Mouse (Mus musculus) intestine, postnatal 0 days (tissue): ENCODE data around the gene Pck1. TPM values are rescaled to one million over a fixed set of nuclear protein-coding genes. Genes with fewer than 3 reads are reported as not detected.

Experiments used
- ATAC-seq: fragments of 200-750 bp; cut with Nextera tagmentation; 2 replicates; pipeline ENCODE4 v1.8.0; 2017; ENCODE audit warnings: mild to moderate bottlenecking, moderate TSS enrichment, moderate library complexity
- H3K27ac ChIP-seq: fragments of 300-500 bp; sonication (generic); 2 replicates; pipeline ENCODE4 v1.5.1; 2014; ENCODE audit warnings: mild to moderate bottlenecking, low read depth, low read length, moderate library complexity
- H3K27me3 ChIP-seq: fragments of 300-500 bp; sonication (generic); replicated peaks from 2 replicates; pipeline ENCODE4 v1.6.1; 2014; ENCODE audit warnings: low read length, mixed read lengths; ENCODE audit not compliant: control insufficient read depth, insufficient read depth
- H3K36me3 ChIP-seq: fragments of 300-500 bp; sonication (generic); 2 replicates; pipeline ENCODE4 v1.6.1; 2014; ENCODE audit warnings: mild to moderate bottlenecking, moderate library complexity; ENCODE audit not compliant: control insufficient read depth, insufficient read depth
- H3K4me1 ChIP-seq: fragments of 300-500 bp; sonication (generic); replicated peaks from 2 replicates; pipeline ENCODE4 v1.6.1; 2014; ENCODE audit warnings: antibody characterized with exemption, low read length, mixed read lengths; ENCODE audit not compliant: control insufficient read depth, insufficient read depth
- H3K4me2 ChIP-seq: fragments of 300-500 bp; sonication (generic); replicated peaks from 2 replicates; pipeline ENCODE4 v1.6.1; 2014; ENCODE audit warnings: low read depth, mild to moderate bottlenecking, moderate library complexity
- H3K4me3 ChIP-seq: fragments of 300-500 bp; sonication (generic); 2 replicates; pipeline ENCODE4 v1.5.1; 2014; ENCODE audit warnings: low read depth, low read length
- H3K9ac ChIP-seq: fragments of 300-500 bp; sonication (generic); 2 replicates; pipeline ENCODE4 v1.6.1; 2014; ENCODE audit warnings: mild to moderate bottlenecking, low read depth, low read length
- H3K9me3 ChIP-seq: fragments of 300-500 bp; sonication (generic); 2 replicates; pipeline ENCODE4 v1.6.1; 2016; ENCODE audit warnings: mixed run types; ENCODE audit not compliant: control insufficient read depth
- CTCF ChIP-seq: sonication (generic); IDR thresholded peaks from 2 replicates; pipeline ENCODE4 v1.5.1; 2016; ENCODE audit warnings: low read depth, mild to moderate bottlenecking, control low read depth, antibody characterized with exemption, moderate library complexity
- WGBS: fragments of 180-500 bp; shearing (Covaris S2); extraction: QIAGEN DNeasy Blood & Tissue Kit; methylation state at CpG from one replicate; pipeline ENCODE4 v1.1.7; 2014; 5-methylcytosine and 5-hydroxymethylcytosine counted together
- polyA plus RNA-seq: library from polyadenylated mRNA; unstranded; fragments of >200 nt; fragmentation: Nextera tagmentation; extraction: Ambion mirVana; gene quantifications from 2 replicates; pipeline ENCODE4 v1.2.1, GENCODE M21; 2015

Pck1 gene
- polyA plus RNA-seq, 1 experiment from 2014 or later, result 249 TPM

GRCm38 (mm10) chr2:173183311-173183710 is 30.5 kb downstream of the Pck1 start:
- no peak overlapping the region for H3K4me2 ChIP-seq
- H3K4me3 ChIP-seq, result no peak overlapping the region
- H3K9ac ChIP-seq, result no peak overlapping the region
- ATAC-seq, result no peak
- H3K9me3 ChIP-seq, result no peaks in the 10 kb centered on the region
- 92% methylated on average over 10 of the region's 10 CpGs for WGBS
- H3K27me3 ChIP-seq, result no peaks in the 10 kb centered on the region; the same call in 1 of the 2 replicates
- H3K27ac ChIP-seq, result no peak overlapping the region
- no peaks in the 10 kb centered on the region for H3K4me1 ChIP-seq
- TF ChIP-seq CTCF, result no peak
- H3K36me3 ChIP-seq, result no peaks in the 10 kb centered on the region

DNA sequence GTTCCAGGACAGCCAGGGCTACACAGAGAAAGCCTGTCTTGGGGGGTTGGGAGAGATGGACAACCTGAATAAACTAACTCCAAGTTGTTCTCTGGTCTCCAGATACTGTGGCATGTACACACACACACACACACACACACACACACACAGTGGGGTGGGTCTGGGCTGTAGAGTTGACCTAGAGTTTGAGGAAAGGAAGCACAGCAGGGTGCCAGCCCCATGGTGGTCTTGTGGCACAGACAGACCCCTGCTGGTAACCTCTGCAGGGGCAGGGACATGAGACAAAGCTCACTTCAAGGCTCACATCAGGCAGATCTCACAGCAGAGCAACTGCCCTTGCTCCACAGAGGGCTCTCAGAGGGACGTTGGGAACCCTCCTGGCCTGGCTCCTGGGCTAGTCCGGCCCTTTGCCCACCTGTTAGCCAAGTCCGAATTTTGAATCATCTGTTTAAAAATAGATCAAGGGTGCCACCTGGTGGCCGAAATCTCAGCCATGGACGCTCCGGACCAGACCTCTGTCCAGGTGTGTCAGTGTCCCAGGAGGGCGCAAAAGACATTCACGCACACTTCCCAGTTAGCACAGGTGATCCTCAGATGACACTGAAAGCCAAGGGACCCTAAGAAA is 31.1 kb downstream of the Pck1 start:
- Histone ChIP-seq H3K4me1 (no peaks in the 10 kb centered on the region), H3K4me3 (no peak overlapping the region), H3K4me2 (no peak overlapping the region), H3K36me3 (no peaks in the 10 kb centered on the region), H3K27ac (no peak overlapping the region), H3K9ac (no peak overlapping the region), H3K9me3 (no peaks in the 10 kb centered on the region), H3K27me3 (no peaks in the 10 kb centered on the region; the same call in 1 of the 2 replicates)
- TF ChIP-seq CTCF, result peak; percentile 78
- no peak for ATAC-seq
- 6% methylated on average over 8 of the region's 8 CpGs for WGBS

- Histone ChIP-seq H3K27me3 (no peaks in the 10 kb centered on the region; the same call in 1 of the 2 replicates), H3K4me3 (no peak overlapping the region), H3K9me3 (no peaks in the 10 kb centered on the region), H3K27ac (no peak overlapping the region), H3K9ac (no peak overlapping the region), H3K36me3 (no peaks in the 10 kb centered on the region), H3K4me2 (no peak overlapping the region), H3K4me1 (no peaks in the 10 kb centered on the region)
- TF ChIP-seq CTCF, result no peak
- no peak for ATAC-seq
- WGBS, result 47% methylated on average over 11 of the region's 11 CpGs
These were observed 31.7 kb downstream of the Pck1 start for GRCm38 (mm10) chr2:173184475-173185080.

GRCm38 (mm10) chr2:173185282-173185681 is 32.4 kb downstream of the Pck1 start:
- H3K9me3 ChIP-seq, result no peaks in the 10 kb centered on the region
- H3K27ac ChIP-seq, result no peak overlapping the region
- ATAC-seq, result 0 out of 2 replicates have a peak, but pooled peaks have one; percentile 22
- TF ChIP-seq CTCF, result no peak
- 55% methylated on average over 6 of the region's 6 CpGs for WGBS
- no peaks in the 10 kb centered on the region for H3K4me1 ChIP-seq
- H3K27me3 ChIP-seq, result no peaks in the 10 kb centered on the region; the same call in 1 of the 2 replicates
- no peak overlapping the region for H3K4me3 ChIP-seq
- no peak overlapping the region for H3K9ac ChIP-seq
- no peak overlapping the region for H3K4me2 ChIP-seq
- no peaks in the 10 kb centered on the region for H3K36me3 ChIP-seq

- peak; percentile 32 for ATAC-seq
- peak overlapping the region; percentile 45 for H3K4me2 ChIP-seq
- WGBS, result 25% methylated on average over 26 of the region's 26 CpGs
- no peaks in the 10 kb centered on the region for H3K36me3 ChIP-seq
- no peak overlapping the region for H3K9ac ChIP-seq
- H3K4me3 ChIP-seq, result no peak overlapping the region
- H3K27ac ChIP-seq, result no peak overlapping the region
- no peaks in the 10 kb centered on the region for H3K4me1 ChIP-seq
- H3K9me3 ChIP-seq, result no peaks in the 10 kb centered on the region
- TF ChIP-seq CTCF, result peak; percentile 100
- H3K27me3 ChIP-seq, result no peaks in the 10 kb centered on the region; the same call in 1 of the 2 replicates
These were observed 33.4 kb downstream of the Pck1 start for GRCm38 (mm10) chr2:173186047-173186943.
